Mouse (Mus musculus) small intestine, adult 2 months (tissue): ENCODE results near the gene Zbtb9.

ENCODE experiments used
- CTCF ChIP-seq: fragments of 200-500 bp; IDR thresholded peaks from 2 replicates; pipeline ENCODE4 v1.5.1; 2012; ENCODE audit warnings: low read depth, mild to moderate bottlenecking, control low read depth, inconsistent platforms, low read length, moderate library complexity, mixed read lengths; ENCODE audit not compliant: insufficient replicate concordance, insufficient read length; ENCODE audit errors: extremely low read depth
- POLR2A ChIP-seq: fragments of 200-500 bp; IDR thresholded peaks from 2 replicates; pipeline ENCODE4 v1.6.1; 2012; ENCODE audit warnings: low read depth, mild to moderate bottlenecking, control low read depth, inconsistent platforms, low read length, moderate library complexity

DNA sequence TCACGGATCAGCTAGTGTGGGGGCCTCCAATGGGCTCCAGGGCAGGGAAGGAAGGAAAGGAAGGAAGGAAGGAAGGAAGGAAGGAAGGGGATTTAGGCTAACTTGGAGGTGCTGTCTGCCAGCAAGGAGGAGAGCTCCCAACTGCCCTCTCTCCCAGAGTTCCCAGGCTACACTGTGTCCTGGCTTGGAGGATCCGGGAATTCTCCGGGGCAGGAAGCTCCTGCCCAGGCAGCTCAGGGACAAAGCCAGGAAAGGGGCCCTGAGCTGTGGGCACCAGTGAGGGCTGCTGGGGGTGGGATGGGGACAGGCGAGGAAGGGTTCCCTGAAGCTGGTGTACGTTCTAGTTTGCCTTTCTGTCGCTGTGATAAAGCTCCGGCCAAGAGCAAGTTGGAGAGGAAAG lies 63.5 kb downstream of the Zbtb9 start:
- TF ChIP-seq CTCF (no peak), POLR2A (no peak)
